Mouse (Mus musculus) midbrain, embryonic 13.5 days (tissue): Measurements from ENCODE around the gene Chmp2b. TPM values are rescaled to one million over a fixed set of nuclear protein-coding genes. Genes with fewer than 3 reads are reported as not detected.

Experiments
- ATAC-seq: fragments of 200-750 bp; cut with Nextera tagmentation; 2 replicates; pipeline ENCODE4 v1.8.0; 2017; ENCODE audit warnings: mild to moderate bottlenecking, moderate TSS enrichment, moderate library complexity
- H3K27ac ChIP-seq: fragments of 300-500 bp; sonication (generic); 2 replicates; pipeline ENCODE4 v1.5.1; 2015; ENCODE audit warnings: inconsistent platforms, mild to moderate bottlenecking, moderate library complexity
- H3K27me3 ChIP-seq: fragments of 300-500 bp; sonication (generic); 2 replicates; pipeline ENCODE4 v1.6.1; 2015; ENCODE audit warnings: mild to moderate bottlenecking, inconsistent platforms
- H3K36me3 ChIP-seq: fragments of 300-500 bp; sonication (generic); 2 replicates; pipeline ENCODE4 v1.6.1; 2015; ENCODE audit warnings: mild to moderate bottlenecking, inconsistent platforms
- H3K4me1 ChIP-seq: fragments of 300-500 bp; sonication (generic); replicated peaks from 2 replicates; pipeline ENCODE4 v1.6.1; 2015; ENCODE audit warnings: inconsistent platforms
- H3K4me2 ChIP-seq: fragments of 300-500 bp; sonication (generic); replicated peaks from 2 replicates; pipeline ENCODE4 v1.6.1; 2015; ENCODE audit warnings: moderate library complexity, mild to moderate bottlenecking, inconsistent platforms
- H3K4me3 ChIP-seq: fragments of 300-500 bp; sonication (generic); replicated peaks from 2 replicates; pipeline ENCODE4 v1.5.1; 2015; ENCODE audit warnings: mild to moderate bottlenecking, inconsistent platforms
- H3K9ac ChIP-seq: fragments of 300-500 bp; sonication (generic); replicated peaks from 2 replicates; pipeline ENCODE4 v1.6.1; 2015; ENCODE audit warnings: mild to moderate bottlenecking, inconsistent platforms
- H3K9me3 ChIP-seq: fragments of 300-500 bp; sonication (generic); 2 replicates; pipeline ENCODE4 v1.6.1; 2016; ENCODE audit warnings: mild to moderate bottlenecking, inconsistent platforms
- WGBS: fragments of 180-500 bp; shearing (Covaris S2); methylation state at CpG from one replicate; pipeline ENCODE4 v1.1.7; 2015; 5-methylcytosine and 5-hydroxymethylcytosine counted together
- polyA plus RNA-seq: library from polyadenylated mRNA; unstranded; fragments of >200 nt; fragmentation: Nextera tagmentation; extraction: Ambion mirVana; gene quantifications from 2 replicates; pipeline ENCODE4 v1.2.1, GENCODE M21; 2015

Gene Chmp2b
- polyA plus RNA-seq = 44.4 and 45.7 TPM in 2 replicates

DNA sequence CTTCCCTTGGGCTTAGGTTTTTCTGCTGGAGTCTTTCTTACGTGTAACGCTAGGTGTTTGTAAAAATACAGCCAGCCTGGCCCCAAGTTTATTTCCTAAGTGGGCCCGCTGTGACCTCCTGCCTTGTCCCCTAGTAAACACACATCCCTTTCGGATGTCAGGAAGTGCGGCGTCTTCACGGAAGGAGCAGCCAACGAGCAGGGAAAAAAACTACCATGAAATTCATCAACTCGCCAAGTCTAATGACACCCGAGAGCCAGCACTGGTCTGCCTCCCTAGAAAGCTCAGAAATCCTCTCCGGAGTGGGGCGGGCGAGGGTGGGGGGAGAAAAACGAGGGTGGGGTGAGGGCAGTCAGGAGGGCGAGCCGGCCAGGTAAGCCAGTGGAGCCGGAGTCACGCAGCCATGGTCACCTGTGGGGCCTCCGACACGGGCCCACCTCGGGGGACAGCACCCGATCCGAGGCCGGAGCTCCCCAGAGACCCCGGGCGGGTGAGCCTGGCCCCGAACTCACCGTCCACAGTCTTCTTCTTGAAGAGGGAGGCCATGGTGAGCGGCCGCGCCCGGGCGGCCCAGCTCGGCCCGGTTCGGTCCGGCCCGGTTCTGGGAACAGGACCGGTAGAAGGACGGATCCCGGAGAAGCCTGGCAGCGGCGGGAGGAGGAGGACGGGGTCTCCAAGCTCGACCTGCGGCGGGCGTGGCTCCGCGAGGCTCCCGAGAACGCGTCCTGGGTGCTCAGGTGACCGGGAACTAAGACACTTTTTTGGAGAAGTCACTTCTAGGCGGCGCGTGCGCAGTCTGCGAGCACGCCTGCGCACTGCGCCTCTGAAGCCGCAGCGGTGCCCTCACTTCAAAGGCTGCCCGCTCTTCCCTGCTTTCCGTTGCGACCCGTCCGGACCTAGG, at the start of gene Chmp2b:
Chmp2b (minus strand) TSS at position 764 of the 901 bp plus-strand sequence.
- H3K9ac ChIP-seq = peak within 1 kb of the TSS; percentile 76
- peak; percentile 97 for ATAC-seq
- H3K9me3 ChIP-seq = no peaks in the 10 kb centered on the region
- peak within 1 kb of the TSS; percentile 49 for H3K27ac ChIP-seq
- WGBS = under 1% methylated on average over 69 of the region's 69 CpGs
- H3K4me1 ChIP-seq = peaks cover 11% of the 10 kb centered on the region; the same call in 1 of the 2 replicates
- peak within 1 kb of the TSS; percentile 87 for H3K4me3 ChIP-seq
- peak within 1 kb of the TSS; percentile 86 for H3K4me2 ChIP-seq
- H3K36me3 ChIP-seq = no peaks in the 10 kb centered on the region
- no peaks in the 10 kb centered on the region for H3K27me3 ChIP-seq

DNA sequence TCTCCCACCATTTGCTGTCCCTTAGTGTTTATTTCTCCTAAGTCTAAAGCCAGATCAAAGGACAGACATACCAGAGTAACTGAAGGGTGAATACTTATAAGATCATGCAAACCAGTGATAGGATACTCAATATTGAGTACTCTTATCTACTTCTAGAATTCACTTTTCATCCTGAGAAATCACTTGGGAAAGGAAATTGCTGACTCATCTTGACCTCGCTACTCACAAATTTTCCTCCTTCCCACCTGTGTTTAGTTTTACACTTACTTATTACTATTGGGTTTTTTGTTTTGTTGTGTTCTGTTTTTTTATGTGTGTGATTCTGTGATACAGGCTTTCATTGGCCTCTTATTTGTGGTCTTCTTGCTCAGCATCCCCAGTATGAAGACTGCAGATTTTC, 49.2 kb upstream of the Chmp2b start:
- ATAC-seq = no peak
- H3K27me3 ChIP-seq = no peaks in the 10 kb centered on the region
- H3K4me2 ChIP-seq = no peak overlapping the region
- no peak overlapping the region for H3K4me3 ChIP-seq
- H3K27ac ChIP-seq = no peak overlapping the region
- no peaks in the 10 kb centered on the region for H3K9me3 ChIP-seq
- no peaks in the 10 kb centered on the region for H3K36me3 ChIP-seq
- no peak overlapping the region for H3K9ac ChIP-seq
- no peaks in the 10 kb centered on the region for H3K4me1 ChIP-seq
- WGBS = 91% methylated on average over 1 of the region's 1 CpGs

DNA sequence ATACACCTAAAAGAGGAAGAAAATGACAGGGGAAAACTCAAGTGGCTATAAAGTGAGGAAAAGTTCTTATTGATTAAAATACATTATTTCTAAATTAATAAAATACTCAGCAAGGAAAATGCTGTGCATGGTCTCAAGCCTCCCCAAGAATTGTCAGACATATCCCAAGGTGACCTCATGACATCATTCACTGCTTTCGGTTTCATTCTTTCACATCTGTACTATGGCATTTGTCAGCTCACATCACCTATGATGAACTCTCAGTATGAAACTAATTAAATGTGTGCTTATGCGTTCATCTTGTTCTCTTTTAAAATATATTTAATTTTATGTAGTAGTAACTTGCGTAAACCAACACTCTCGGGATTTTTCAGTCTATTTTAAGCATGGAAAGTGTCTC, 38.3 kb upstream of the Chmp2b start:
- ATAC-seq = no peak
- H3K27me3 ChIP-seq = no peaks in the 10 kb centered on the region
- no peaks in the 10 kb centered on the region for H3K36me3 ChIP-seq
- H3K27ac ChIP-seq = no peak overlapping the region
- no peak overlapping the region for H3K4me2 ChIP-seq
- no peak overlapping the region for H3K4me3 ChIP-seq
- 90% methylated on average over 4 of the region's 4 CpGs for WGBS
- no peaks in the 10 kb centered on the region for H3K9me3 ChIP-seq
- H3K4me1 ChIP-seq = no peaks in the 10 kb centered on the region
- H3K9ac ChIP-seq = no peak overlapping the region

DNA sequence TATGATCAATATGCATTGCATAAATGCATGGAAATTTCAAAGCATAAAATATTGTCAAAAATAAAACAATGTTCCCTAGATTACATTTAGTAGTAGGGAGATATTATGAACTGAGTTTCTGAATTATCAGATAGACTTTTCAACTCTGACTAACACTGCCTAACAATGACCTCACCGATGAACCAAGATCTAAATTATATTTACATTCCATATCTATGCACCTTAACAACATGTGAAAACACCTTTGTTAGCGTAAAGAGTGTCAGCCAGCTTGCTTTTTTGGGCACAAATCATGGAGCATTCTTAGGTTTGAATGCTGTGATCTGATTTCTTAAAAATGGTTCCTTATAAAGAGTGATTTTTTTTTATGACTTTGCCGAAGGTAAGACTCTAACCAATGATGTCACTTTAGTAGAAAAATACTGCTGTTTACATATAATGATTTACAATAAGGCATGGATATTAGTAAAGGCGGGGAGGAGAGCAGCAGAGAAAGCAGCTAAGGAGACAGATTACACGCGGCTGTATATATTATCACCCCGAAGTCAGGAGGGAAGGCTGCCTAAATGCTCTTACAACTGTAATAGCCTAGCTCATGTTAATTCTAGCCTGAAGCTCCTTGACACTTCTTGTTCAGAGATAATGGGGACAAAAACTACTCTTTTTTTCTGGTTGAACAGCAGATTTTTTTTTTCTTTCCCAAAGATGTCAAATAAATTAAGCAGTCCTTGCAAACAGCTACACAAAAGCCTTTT, 23.8 kb upstream of the Chmp2b start:
- no peak overlapping the region for H3K4me2 ChIP-seq
- no peaks in the 10 kb centered on the region for H3K4me1 ChIP-seq
- no peak overlapping the region for H3K9ac ChIP-seq
- H3K9me3 ChIP-seq = no peaks in the 10 kb centered on the region
- no peaks in the 10 kb centered on the region for H3K36me3 ChIP-seq
- 70% methylated on average over 7 of the region's 7 CpGs for WGBS
- H3K4me3 ChIP-seq = no peak overlapping the region
- H3K27me3 ChIP-seq = no peaks in the 10 kb centered on the region
- peak; percentile 55; the same call in 1 of the 2 replicates for ATAC-seq
- no peak overlapping the region for H3K27ac ChIP-seq

DNA sequence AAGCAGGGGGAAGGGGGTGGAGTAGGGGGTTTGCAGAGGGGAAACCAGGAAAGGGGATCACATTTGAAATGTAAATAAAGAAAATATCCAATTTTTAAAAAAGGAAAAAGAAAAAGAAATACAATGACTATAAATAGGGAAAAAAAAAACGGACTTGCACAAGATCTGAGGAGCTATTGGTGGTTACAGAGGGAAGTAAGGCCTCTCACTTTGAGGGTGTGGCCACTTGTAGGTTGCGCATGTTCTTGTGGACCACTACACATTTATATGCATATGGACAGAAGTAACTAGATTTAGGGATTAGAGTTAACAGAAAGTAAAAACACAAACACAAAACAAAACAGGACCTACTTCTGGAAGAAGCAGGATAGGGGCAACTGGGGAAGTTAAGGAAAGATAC, 23.2 kb upstream of the Chmp2b start:
- H3K4me1 ChIP-seq = no peaks in the 10 kb centered on the region
- H3K27me3 ChIP-seq = no peaks in the 10 kb centered on the region
- no peak overlapping the region for H3K4me3 ChIP-seq
- H3K27ac ChIP-seq = no peak overlapping the region
- H3K9ac ChIP-seq = no peak overlapping the region
- 92% methylated on average over 2 of the region's 2 CpGs for WGBS
- no peaks in the 10 kb centered on the region for H3K36me3 ChIP-seq
- ATAC-seq = no peak
- no peak overlapping the region for H3K4me2 ChIP-seq
- H3K9me3 ChIP-seq = no peaks in the 10 kb centered on the region

DNA sequence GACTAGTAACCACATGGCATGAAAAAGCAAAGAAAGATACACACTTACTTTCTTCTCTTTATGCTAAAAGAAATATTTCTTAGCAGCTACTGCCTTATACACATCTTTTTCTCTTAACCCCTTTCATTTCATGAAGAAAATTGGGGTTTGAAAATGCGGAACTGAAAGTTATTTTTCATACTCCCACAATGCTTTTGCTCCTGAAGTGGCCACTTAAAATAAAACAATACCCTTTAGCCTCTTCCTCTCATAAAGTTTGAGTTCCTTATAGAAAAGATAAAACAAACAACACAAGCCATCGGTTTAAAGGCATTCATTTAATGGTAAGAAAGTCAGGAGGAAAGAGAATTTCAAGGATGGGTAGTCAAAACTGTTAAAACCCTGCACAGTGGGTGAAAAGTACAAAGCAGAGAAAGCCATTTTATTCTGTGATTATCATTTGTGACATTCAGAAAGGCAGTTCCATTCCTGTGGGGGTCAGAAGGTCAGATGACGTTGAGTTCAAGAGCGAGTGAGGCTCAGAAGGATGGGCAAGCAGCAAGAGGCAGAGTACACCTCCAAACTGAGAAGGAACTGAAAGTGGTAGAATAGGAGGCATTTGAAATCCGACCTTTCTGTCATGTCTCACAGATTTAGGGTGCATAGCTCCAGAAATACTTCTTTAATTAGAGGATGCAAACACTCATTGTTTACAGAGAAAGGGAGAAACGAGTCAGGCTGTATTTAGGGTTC, 14.9 kb upstream of the Chmp2b start:
- Histone ChIP-seq H3K27me3 (no peaks in the 10 kb centered on the region), H3K4me2 (no peak overlapping the region), H3K4me1 (no peaks in the 10 kb centered on the region), H3K9me3 (no peaks in the 10 kb centered on the region), H3K4me3 (no peak overlapping the region), H3K36me3 (no peaks in the 10 kb centered on the region), H3K27ac (no peak overlapping the region), H3K9ac (no peak overlapping the region)
- WGBS = 42% methylated on average over 6 of the region's 6 CpGs
- ATAC-seq = no peak

DNA sequence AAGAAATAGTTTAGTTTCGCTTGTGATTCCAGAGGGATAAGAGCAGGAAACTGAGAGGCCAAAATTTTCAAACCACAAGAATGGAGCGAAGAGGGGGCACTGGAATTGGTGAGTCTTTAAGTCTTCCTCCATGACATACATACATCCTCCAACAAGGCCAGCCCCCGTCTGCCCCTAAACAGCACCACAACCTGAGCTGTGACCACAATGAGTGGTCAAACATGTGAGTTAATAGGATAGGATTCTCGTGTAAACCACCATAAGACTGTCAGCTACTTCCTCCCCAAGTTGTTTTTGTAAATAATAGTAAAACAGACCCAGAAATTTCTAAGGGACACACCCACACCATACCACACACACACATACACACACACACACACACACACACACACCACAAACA, 6.3 kb upstream of the Chmp2b start:
- Histone ChIP-seq H3K27me3 (no peaks in the 10 kb centered on the region), H3K9me3 (no peaks in the 10 kb centered on the region), H3K4me1 (no peaks in the 10 kb centered on the region), H3K9ac (no peak overlapping the region), H3K27ac (no peak overlapping the region), H3K36me3 (no peaks in the 10 kb centered on the region), H3K4me3 (no peak overlapping the region), H3K4me2 (no peak overlapping the region)
- WGBS = 87% methylated on average over 4 of the region's 4 CpGs
- no peak for ATAC-seq

DNA sequence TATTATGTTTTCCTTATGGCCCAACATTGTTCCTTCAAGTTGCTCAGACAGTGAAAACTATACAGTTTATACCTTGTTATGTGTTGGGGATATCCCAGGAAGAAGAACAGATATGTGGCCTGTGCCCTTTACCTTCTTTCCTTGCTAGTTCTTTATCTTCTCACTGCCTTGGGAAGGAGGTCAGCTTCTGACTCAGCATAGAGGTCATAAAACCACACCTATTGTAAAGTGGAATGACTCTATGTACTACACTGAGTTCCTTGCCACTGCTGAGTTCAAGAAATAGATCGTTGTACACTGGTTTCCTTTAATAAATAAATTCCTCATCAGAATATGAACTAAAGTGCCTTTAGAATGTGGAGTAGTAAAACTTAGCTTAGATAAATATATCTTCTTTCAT, 2.4 kb upstream of the Chmp2b start:
- Histone ChIP-seq H3K36me3 (no peaks in the 10 kb centered on the region), H3K27ac (no peak overlapping the region), H3K9me3 (no peaks in the 10 kb centered on the region), H3K4me1 (peaks cover 11% of the 10 kb centered on the region; the same call in 1 of the 2 replicates), H3K9ac (no peak overlapping the region), H3K4me2 (no peak overlapping the region), H3K4me3 (no peak overlapping the region), H3K27me3 (no peaks in the 10 kb centered on the region)
- ATAC-seq = no peak
- WGBS = 93% methylated on average over 1 of the region's 1 CpGs

DNA sequence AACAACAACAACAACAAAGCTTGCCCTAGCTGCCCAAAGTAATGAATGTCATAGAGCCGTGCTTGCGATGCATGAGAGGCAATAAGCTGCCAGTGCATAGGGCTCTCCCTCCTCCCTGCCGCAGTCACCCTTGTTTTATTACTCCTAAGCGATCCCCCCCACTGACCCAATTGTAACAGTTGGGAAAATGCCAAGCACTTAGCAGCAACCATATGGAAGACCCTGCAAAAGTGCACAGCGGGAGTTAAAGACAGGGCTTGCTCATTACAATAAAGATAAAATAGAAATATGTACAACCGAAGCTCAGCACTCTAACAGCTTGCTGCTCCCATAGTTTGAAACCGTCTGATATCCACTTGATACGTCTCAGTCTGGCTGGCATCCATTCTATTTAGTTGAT, 1.8 kb upstream of the Chmp2b start:
- Histone ChIP-seq H3K27ac (no peak overlapping the region), H3K9me3 (no peaks in the 10 kb centered on the region), H3K4me2 (no peak overlapping the region), H3K4me1 (peaks cover 11% of the 10 kb centered on the region; the same call in 1 of the 2 replicates), H3K27me3 (no peaks in the 10 kb centered on the region), H3K36me3 (no peaks in the 10 kb centered on the region), H3K4me3 (no peak overlapping the region), H3K9ac (no peak overlapping the region)
- ATAC-seq = no peak
- WGBS = 80% methylated on average over 8 of the region's 8 CpGs

DNA sequence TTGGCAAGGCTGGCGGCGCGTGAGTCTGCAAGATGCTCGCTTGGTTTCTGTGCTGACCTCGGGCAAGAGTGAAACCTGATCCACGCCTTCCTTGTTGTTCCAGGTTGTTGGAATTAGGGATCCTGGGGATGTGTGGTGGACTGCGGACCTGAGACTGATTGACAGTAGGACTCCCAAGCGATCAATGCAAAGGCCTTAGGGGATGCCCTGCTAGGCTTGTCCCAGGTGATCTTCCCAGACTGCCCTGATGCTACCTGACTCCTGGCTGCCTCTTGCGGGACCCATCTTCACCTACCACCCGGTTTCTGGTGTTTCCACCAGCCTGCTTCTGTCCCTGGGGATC, 309 bp upstream of the Chmp2b start:
- peaks cover 11% of the 10 kb centered on the region; the same call in 1 of the 2 replicates for H3K4me1 ChIP-seq
- peak; percentile 88 for ATAC-seq
- no peaks in the 10 kb centered on the region for H3K36me3 ChIP-seq
- H3K27ac ChIP-seq = peak overlapping the region; percentile 49
- H3K9me3 ChIP-seq = no peaks in the 10 kb centered on the region
- H3K4me2 ChIP-seq = peak overlapping the region; percentile 86
- peak overlapping the region; percentile 76 for H3K9ac ChIP-seq
- under 1% methylated on average over 10 of the region's 10 CpGs for WGBS
- H3K27me3 ChIP-seq = no peaks in the 10 kb centered on the region
- peak overlapping the region; percentile 87 for H3K4me3 ChIP-seq

DNA sequence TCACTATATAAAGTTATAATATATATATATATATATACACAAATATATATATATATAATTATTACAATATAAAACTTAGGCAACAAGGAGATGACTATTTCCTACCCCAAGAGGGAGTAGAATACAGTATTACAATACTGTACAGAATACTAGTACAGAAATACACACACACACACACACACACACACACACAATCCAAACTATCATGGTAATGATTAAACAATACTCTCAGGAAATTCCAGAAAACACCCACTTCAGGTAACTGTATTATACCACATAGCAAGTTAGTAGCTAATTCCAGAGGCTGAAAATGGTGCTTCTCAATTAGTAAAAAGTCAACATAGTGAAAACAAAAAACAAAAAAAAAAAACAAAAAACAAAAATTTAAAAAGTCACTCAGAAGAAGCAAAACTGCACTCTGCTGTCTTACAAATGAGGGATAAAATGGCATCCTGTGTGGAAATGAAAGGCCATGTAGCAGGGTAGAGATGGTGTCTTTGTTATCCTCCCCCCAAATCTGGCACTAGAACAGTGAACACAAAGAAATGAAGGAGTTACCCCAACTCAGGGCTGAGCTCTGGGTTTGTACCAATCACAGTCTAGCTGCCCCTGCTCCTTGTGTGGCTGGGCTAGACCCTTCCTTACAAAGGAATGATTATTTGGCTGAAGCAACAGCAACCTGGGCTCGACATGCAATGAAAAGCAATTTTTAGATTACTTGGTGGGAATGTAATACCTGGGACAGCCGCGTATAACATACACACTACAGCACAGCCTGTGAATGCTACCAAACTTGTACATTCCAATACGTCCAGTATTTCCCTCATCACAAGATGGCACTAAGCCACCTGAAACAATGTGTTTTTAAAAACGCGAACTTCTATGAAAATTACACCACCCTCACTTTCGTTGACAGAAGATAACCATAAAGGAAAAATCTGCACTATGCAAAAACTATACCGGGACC, 1.2 kb downstream of the Chmp2b start:
- Histone ChIP-seq H3K27ac (no peak overlapping the region), H3K4me3 (peak overlapping the region; percentile 87), H3K27me3 (no peaks in the 10 kb centered on the region), H3K4me2 (peak overlapping the region; percentile 86), H3K9ac (peak overlapping the region; percentile 76), H3K4me1 (peaks cover 11% of the 10 kb centered on the region; the same call in 1 of the 2 replicates), H3K9me3 (no peaks in the 10 kb centered on the region), H3K36me3 (no peaks in the 10 kb centered on the region)
- ATAC-seq = no peak
- 16% methylated on average over 8 of the region's 8 CpGs for WGBS
